Mouse (Mus musculus) embryonic facial prominence, embryonic 13.5 days (tissue): ENCODE measurements around the gene Golga7b. TPM values are rescaled to one million over a fixed set of nuclear protein-coding genes. Genes with fewer than 3 reads are reported as not detected.

ENCODE experiments used
- ATAC-seq: fragments of 200-750 bp; cut with Nextera tagmentation; 2 replicates; pipeline ENCODE4 v1.8.0; 2017; ENCODE audit warnings: low read depth; ENCODE audit not compliant: insufficient number of reproducible peaks, insufficient read depth, low FRiP score, low TSS enrichment
- H3K27ac ChIP-seq: fragments of 300-500 bp; sonication (generic); 2 replicates; pipeline ENCODE4 v1.5.1; 2015; ENCODE audit warnings: moderate library complexity, mild to moderate bottlenecking, inconsistent platforms
- H3K27me3 ChIP-seq: fragments of 300-500 bp; sonication (generic); 2 replicates; pipeline ENCODE4 v1.6.1; 2015; ENCODE audit warnings: mild to moderate bottlenecking, inconsistent platforms
- H3K36me3 ChIP-seq: fragments of 300-500 bp; sonication (generic); 2 replicates; pipeline ENCODE4 v1.6.1; 2015; ENCODE audit warnings: mild to moderate bottlenecking, inconsistent platforms
- H3K4me1 ChIP-seq: fragments of 300-500 bp; sonication (generic); 2 replicates; pipeline ENCODE4 v1.6.1; 2015; ENCODE audit warnings: inconsistent platforms
- H3K4me2 ChIP-seq: fragments of 300-500 bp; sonication (generic); 2 replicates; pipeline ENCODE4 v1.6.1; 2015; ENCODE audit warnings: moderate library complexity, mild to moderate bottlenecking, inconsistent platforms
- H3K4me3 ChIP-seq: fragments of 300-500 bp; sonication (generic); 2 replicates; pipeline ENCODE4 v1.5.1; 2015; ENCODE audit warnings: mild to moderate bottlenecking, inconsistent platforms
- H3K9ac ChIP-seq: fragments of 300-500 bp; sonication (generic); 2 replicates; pipeline ENCODE4 v1.6.1; 2015; ENCODE audit warnings: mild to moderate bottlenecking, inconsistent platforms
- H3K9me3 ChIP-seq: fragments of 300-500 bp; sonication (generic); 2 replicates; pipeline ENCODE4 v1.6.1; 2016; ENCODE audit warnings: inconsistent platforms
- WGBS: fragments of 180-500 bp; shearing (Covaris S2); methylation state at CpG from one replicate; pipeline ENCODE4 v1.1.7; 2015; ENCODE audit warnings: mixed read lengths; 5-methylcytosine and 5-hydroxymethylcytosine counted together
- polyA plus RNA-seq: library from polyadenylated mRNA; unstranded; fragments of >200 nt; fragmentation: Nextera tagmentation; extraction: Ambion mirVana; gene quantifications from 2 replicates; pipeline ENCODE4 v1.2.1, GENCODE M21; 2015

The Golga7b gene
- polyA plus RNA-seq, 1 experiment from 2014 or later: 1.8 TPM

- H3K9me3 ChIP-seq: no peaks in the 10 kb centered on the region
- no peak overlapping the region for H3K27ac ChIP-seq
- H3K4me1 ChIP-seq: no peaks in the 10 kb centered on the region
- H3K4me3 ChIP-seq: no peak overlapping the region
- WGBS: 72% methylated on average over 10 of the region's 10 CpGs
- no peaks in the 10 kb centered on the region for H3K27me3 ChIP-seq
- no peak overlapping the region for H3K9ac ChIP-seq
- no peaks in the 10 kb centered on the region for H3K36me3 ChIP-seq
- ATAC-seq: no peak
- H3K4me2 ChIP-seq: no peak overlapping the region
Measured at GRCm38 (mm10) chr19:42226451-42226850, 20.9 kb upstream of the Golga7b start.

DNA sequence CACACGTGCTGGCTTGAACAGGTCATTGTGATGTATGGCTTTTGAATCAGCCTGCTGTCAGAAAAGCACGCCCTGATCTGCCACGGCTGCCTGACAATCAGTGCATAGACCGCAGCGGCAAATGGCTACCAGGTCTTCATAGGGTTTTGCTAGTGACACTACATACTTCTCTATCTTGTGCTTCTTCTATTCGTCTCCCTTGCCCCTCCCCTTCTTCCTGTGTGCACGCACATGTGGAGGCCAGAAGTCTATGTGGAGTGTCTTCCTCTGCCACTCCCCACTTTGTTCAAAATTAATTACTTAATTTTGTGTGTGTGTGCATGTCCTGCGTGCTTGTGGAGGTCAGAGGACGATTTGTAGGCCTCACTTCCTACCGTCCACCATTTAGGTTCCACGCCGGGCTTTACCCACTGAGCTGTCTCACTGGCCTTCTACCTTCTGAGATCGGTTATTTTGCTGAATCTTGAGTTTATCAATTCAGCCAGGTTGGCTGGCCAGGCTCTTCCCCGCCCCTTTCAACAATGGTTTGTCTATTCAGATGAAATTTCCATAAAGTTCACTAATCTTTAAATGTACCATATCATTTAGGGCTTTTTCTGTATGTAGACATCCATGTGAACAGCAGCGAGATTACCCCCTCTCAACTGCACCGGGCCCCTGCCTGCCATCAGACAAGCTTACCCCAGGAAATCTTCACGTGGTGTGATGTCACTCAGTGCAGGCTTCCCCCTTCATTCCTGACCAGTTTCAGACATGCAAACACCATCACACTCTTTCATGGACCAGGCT lies 17.7 kb upstream of the Golga7b start:
- Histone ChIP-seq H3K4me2 (no peak overlapping the region), H3K4me3 (no peak overlapping the region), H3K9ac (no peak overlapping the region), H3K9me3 (no peaks in the 10 kb centered on the region), H3K27ac (no peak overlapping the region), H3K27me3 (no peaks in the 10 kb centered on the region), H3K4me1 (no peaks in the 10 kb centered on the region), H3K36me3 (no peaks in the 10 kb centered on the region)
- ATAC-seq: no peak
- 74% methylated on average over 17 of the region's 17 CpGs for WGBS

- H3K4me2 ChIP-seq: no peak overlapping the region
- WGBS: 66% methylated on average over 5 of the region's 5 CpGs
- H3K4me3 ChIP-seq: no peak overlapping the region
- no peaks in the 10 kb centered on the region; the same call in 1 of the 2 replicates for H3K27me3 ChIP-seq
- no peak overlapping the region for H3K9ac ChIP-seq
- ATAC-seq: no peak
- no peaks in the 10 kb centered on the region for H3K36me3 ChIP-seq
- H3K27ac ChIP-seq: no peak overlapping the region
- no peaks in the 10 kb centered on the region for H3K4me1 ChIP-seq
- H3K9me3 ChIP-seq: no peaks in the 10 kb centered on the region
Measured at GRCm38 (mm10) chr19:42230288-42230568, 17.1 kb upstream of the Golga7b start.

DNA sequence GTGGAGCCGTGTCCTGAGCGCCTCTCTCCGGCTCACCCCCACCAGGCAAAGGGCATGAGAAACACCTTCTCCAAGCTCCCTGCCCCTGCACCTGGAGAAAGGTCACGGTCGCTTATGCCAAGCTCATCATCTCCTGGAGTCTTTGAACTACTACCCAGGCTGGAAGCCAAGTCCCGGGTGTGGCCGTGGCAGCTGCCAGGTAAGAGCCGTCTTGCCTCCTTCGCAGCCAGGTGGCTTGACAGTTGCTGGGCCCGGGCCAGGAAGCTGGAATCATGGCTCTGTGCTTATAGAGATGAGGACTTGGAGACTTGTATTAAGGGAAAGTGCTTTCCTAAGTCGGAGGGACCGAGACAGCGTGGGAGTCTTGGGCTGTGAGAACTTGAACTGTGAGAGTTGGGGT lies 16.4 kb upstream of the Golga7b start:
- no peaks in the 10 kb centered on the region for H3K4me1 ChIP-seq
- WGBS: 86% methylated on average over 13 of the region's 13 CpGs
- no peak overlapping the region for H3K27ac ChIP-seq
- no peaks in the 10 kb centered on the region for H3K9me3 ChIP-seq
- no peak for ATAC-seq
- no peak overlapping the region for H3K4me3 ChIP-seq
- H3K4me2 ChIP-seq: no peak overlapping the region
- H3K27me3 ChIP-seq: no peaks in the 10 kb centered on the region; the same call in 1 of the 2 replicates
- no peak overlapping the region for H3K9ac ChIP-seq
- no peaks in the 10 kb centered on the region for H3K36me3 ChIP-seq

DNA sequence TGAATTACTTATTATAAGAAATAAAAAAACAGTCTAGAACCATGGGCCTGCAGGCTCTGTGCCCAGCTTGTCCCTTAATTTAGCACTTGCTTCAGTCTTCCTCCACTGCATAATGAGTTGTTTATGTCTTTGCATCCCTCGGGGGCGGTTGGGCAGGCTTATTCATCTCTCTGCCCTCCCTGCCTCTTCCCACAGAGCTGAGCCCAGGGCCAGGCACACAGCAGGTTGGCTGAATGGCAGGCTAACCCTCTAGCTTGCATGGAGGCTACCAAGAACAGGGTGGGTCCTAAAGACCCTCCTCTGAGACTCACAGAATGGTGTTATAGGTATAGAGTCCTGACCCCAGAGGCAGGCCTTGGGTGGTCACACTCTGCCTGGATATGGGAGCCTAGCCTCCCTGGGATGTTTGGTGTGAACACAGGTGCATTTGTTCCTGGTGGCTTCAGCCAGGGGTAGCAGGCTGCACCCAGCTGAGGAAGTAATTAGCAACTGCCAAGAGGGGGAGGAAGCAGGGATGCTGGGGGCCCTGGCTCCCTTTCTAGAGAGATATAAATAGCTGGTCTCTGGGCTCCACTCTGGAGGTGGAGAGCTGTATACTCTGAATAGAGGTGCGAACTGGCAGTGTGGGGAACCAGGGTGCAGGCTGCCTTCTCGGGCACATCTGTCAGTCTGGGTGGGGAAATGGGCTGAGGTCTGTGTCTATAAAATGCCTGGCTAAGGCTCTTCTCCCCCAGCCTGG lies 9.6 kb upstream of the Golga7b start:
- Histone ChIP-seq H3K27me3 (no peaks in the 10 kb centered on the region; the same call in 1 of the 2 replicates), H3K36me3 (no peaks in the 10 kb centered on the region), H3K4me1 (peaks cover 5% of the 10 kb centered on the region; the same call in 1 of the 2 replicates), H3K9me3 (no peaks in the 10 kb centered on the region), H3K27ac (no peak overlapping the region), H3K4me2 (no peak overlapping the region), H3K9ac (no peak overlapping the region), H3K4me3 (no peak overlapping the region)
- WGBS: 18% methylated on average over 4 of the region's 4 CpGs
- no peak for ATAC-seq

DNA sequence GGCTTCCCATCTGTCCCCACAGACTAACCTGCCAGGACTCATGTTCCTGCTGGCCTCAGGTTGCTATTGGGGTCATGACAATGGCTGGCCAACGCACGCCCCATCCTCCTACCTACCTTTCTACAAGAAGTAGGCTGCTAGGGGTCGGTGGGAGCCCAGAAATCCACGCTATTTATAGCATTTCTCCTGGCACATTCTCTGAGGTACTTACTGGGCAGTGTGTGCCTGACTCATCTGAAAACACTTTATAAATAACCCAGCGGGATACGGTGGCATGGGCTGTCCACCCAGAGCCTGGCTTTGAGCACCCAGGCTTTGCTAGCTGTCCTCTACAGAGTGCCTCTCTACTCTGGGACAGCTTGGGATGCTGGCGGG lies 9.0 kb upstream of the Golga7b start:
- H3K4me3 ChIP-seq: no peak overlapping the region
- no peaks in the 10 kb centered on the region for H3K9me3 ChIP-seq
- H3K27ac ChIP-seq: no peak overlapping the region
- H3K9ac ChIP-seq: no peak overlapping the region
- H3K36me3 ChIP-seq: no peaks in the 10 kb centered on the region
- 70% methylated on average over 7 of the region's 7 CpGs for WGBS
- no peaks in the 10 kb centered on the region; the same call in 1 of the 2 replicates for H3K27me3 ChIP-seq
- H3K4me2 ChIP-seq: no peak overlapping the region
- peaks cover 5% of the 10 kb centered on the region; the same call in 1 of the 2 replicates for H3K4me1 ChIP-seq
- ATAC-seq: no peak

DNA sequence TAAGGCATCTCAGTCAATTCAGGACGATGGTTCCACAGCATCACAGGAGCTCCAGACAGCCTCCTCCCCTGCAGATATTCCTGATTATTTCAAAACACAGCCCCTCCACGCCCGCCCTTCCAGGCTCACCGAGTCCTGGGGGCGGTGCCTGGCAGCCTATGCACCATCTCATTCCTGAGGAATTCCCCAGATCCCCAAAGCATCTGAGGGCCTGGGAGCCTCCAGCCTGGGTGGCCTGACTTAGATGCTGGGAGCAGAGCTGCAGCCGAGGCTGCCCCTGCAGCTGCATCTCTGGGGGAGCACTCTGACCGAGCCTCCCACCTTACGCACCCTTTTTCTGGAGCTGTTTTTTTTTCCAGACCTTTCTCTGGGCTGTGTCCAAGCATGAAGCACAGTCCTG lies 6.5 kb upstream of the Golga7b start:
- no peak overlapping the region for H3K4me2 ChIP-seq
- H3K27ac ChIP-seq: no peak overlapping the region
- H3K27me3 ChIP-seq: no peaks in the 10 kb centered on the region
- peaks cover 5% of the 10 kb centered on the region; the same call in 1 of the 2 replicates for H3K4me1 ChIP-seq
- H3K9ac ChIP-seq: no peak overlapping the region
- no peaks in the 10 kb centered on the region for H3K36me3 ChIP-seq
- no peak overlapping the region for H3K4me3 ChIP-seq
- H3K9me3 ChIP-seq: no peaks in the 10 kb centered on the region
- WGBS: 41% methylated on average over 8 of the region's 8 CpGs
- ATAC-seq: no peak

GRCm38 (mm10) chr19:42243401-42243800 lies 4.0 kb upstream of the Golga7b start:
- H3K27ac ChIP-seq: no peak overlapping the region
- H3K9ac ChIP-seq: no peak overlapping the region
- H3K9me3 ChIP-seq: no peaks in the 10 kb centered on the region
- H3K27me3 ChIP-seq: no peaks in the 10 kb centered on the region; the same call in 1 of the 2 replicates
- WGBS: 73% methylated on average over 3 of the region's 3 CpGs
- no peak overlapping the region for H3K4me3 ChIP-seq
- H3K4me1 ChIP-seq: peaks cover 5% of the 10 kb centered on the region; the same call in 1 of the 2 replicates
- ATAC-seq: no peak
- no peak overlapping the region for H3K4me2 ChIP-seq
- no peaks in the 10 kb centered on the region for H3K36me3 ChIP-seq

GRCm38 (mm10) chr19:42246626-42247025 lies 748 bp upstream of the Golga7b start:
- Histone ChIP-seq H3K9me3 (no peaks in the 10 kb centered on the region), H3K27ac (no peak overlapping the region), H3K4me3 (no peak overlapping the region), H3K27me3 (no peaks in the 10 kb centered on the region; the same call in 1 of the 2 replicates), H3K4me1 (no peaks in the 10 kb centered on the region), H3K36me3 (no peaks in the 10 kb centered on the region), H3K9ac (0 out of 2 replicates have a peak overlapping the region, but pooled peaks have one; percentile 11), H3K4me2 (no peak overlapping the region)
- 50% methylated on average over 5 of the region's 5 CpGs for WGBS
- no peak for ATAC-seq

DNA sequence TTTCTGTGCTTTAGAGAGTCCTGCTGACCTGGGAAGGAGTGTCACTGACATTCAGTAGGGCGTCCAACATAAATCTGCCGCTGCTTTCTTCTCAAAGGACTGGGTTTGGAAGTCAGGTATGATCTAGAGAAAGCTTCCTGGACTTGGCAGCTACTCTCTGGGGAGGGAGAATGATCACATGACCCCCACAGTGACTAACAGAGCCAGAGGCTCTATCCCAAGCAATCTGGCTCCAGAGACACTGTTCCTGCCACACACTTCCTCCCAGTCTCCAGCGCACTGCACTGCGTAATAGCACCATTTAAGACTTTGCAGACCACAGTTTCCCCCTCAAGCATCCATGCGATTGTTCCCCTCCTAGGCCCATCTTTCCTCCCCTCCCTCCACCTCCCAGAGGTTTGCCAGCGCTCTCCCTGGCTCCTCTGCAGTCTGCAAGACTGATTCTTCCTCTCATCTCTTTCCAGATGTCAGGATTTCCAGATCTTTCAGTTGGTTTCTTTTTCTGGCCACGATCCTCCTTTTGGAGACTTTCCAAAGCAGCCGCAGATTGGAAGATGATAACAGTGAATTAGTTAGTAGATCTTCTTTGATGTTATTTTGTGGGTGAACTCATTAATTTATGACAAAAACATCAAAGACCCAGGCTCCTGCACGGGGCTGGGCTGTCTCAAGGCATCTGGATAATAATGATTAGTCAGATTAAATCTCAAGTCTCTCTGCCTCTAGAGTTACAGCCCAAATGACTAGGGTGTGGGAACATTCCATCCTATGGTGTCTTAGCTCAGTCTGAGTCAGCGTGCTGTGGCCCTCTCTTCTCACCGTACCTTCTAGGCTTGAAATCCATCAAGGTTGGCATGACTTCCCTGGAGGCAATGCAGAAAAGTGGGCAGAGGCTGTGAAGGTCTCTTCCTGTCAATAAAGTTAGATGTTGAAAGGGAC lies 2.9 kb downstream of the Golga7b start:
- Histone ChIP-seq H3K9ac (no peak overlapping the region), H3K4me1 (peaks cover 1% of the 10 kb centered on the region), H3K4me3 (no peak overlapping the region), H3K36me3 (no peaks in the 10 kb centered on the region), H3K27me3 (peaks cover 16% of the 10 kb centered on the region), H3K27ac (no peak overlapping the region), H3K9me3 (no peaks in the 10 kb centered on the region), H3K4me2 (no peak overlapping the region)
- ATAC-seq: no peak
- WGBS: 53% methylated on average over 11 of the region's 11 CpGs

GRCm38 (mm10) chr19:42255438-42255783 lies 8.0 kb downstream of the Golga7b start:
- Histone ChIP-seq H3K36me3 (no peaks in the 10 kb centered on the region), H3K4me2 (peak overlapping the region; percentile 68), H3K9ac (no peak overlapping the region), H3K9me3 (no peaks in the 10 kb centered on the region), H3K27ac (no peak overlapping the region), H3K4me1 (peaks cover 6% of the 10 kb centered on the region), H3K27me3 (peaks cover 25% of the 10 kb centered on the region), H3K4me3 (peak overlapping the region; percentile 41)
- no peak for ATAC-seq
- 4% methylated on average over 7 of the region's 23 CpGs for WGBS
